Mouse (Mus musculus): ENCODE data around the gene Atp6v1g3. TPM values are rescaled to one million over a fixed set of nuclear protein-coding genes. Genes with fewer than 3 reads are reported as not detected.

The Atp6v1g3 gene
- polyA plus RNA-seq, 1 experiment from 2014 or later = not detected

DNA sequence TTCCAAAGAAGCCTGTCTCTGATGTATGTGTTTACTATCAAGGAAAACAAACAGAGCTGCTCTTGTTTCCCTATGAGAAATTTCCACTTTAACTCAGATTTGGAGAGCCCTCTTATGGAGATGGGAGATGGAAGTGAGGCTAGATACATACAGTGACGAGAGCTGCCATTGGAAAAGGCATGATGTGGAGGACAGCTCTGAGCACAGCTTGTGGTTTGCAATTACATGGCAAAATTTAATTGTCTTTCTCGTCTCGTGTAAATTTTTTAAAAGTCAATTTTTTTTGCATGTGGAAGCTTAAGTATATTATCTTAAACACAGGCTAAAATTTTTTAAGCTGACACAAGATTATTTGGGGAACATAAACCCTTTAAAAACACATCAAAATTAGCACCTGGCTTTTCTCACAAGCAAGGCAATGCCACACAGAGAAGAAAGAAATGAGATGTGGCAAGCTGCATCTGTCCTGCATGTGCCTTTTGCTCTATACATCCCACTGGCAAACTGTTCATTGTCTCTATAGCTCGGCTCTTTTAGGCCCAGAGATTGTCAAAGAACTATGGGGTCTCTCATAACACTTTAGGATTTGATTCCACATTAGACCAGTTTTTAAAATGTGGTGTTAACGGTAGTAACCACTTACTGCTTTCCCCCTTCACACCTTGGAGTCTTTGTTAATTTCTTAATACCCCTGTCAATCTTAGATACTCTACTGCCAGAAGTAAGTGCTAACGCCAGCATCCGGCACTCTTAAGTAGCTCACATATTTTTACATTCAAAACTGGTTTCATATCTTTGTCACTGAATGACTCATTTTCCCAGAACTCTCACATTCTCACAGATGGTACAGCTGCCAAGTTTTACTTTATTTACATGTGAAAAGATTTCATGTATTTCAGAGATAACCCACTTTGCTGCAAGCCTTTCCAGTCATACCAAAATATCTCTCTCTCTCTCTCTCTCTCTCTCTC, 16.2 kb downstream of the Atp6v1g3 start:
- H3K27ac ChIP-seq = no peak overlapping the region
- H3K4me2 ChIP-seq = no peak overlapping the region
- no peak for ATAC-seq (replicated peaks; ENCODE audit: insufficient number of reproducible peaks, insufficient read depth, low FRiP score, low read depth)
- H3K9ac ChIP-seq = no peak overlapping the region
- H3K4me1 ChIP-seq (replicated peaks) = no peaks in the 10 kb centered on the region
- no peak overlapping the region for H3K4me3 ChIP-seq
- H3K9me3 ChIP-seq (replicated peaks) = no peaks in the 10 kb centered on the region
- WGBS = 48% methylated on average over 7 of the region's 7 CpGs
- no peaks in the 10 kb centered on the region for H3K36me3 ChIP-seq
- no peaks in the 10 kb centered on the region for H3K27me3 ChIP-seq

DNA sequence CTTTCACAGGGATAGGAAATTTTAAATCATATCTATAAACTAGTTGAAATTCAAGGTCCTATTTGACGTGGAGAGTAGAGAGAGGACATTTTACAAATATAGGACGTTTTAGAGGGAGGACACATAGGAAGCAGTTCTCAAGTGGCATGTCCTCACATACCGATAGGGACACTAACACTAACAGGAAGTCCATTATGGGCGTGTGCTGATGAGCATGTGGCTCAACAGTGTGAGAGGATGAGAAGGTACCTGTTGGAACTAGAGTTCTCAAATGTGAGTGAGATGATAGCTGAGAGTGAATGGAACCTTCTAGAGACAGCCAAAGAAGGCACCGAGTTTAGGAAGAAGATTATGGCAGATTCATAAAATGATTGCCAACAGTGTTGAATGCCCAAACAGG, 17.9 kb downstream of the Atp6v1g3 start:
- Histone ChIP-seq H3K36me3 (no peaks in the 10 kb centered on the region), H3K27me3 (no peaks in the 10 kb centered on the region), H3K9me3 (replicated peaks) (no peaks in the 10 kb centered on the region), H3K4me2 (no peak overlapping the region), H3K4me1 (replicated peaks) (no peaks in the 10 kb centered on the region), H3K9ac (no peak overlapping the region), H3K4me3 (no peak overlapping the region), H3K27ac (no peak overlapping the region)
- ATAC-seq (replicated peaks; ENCODE audit: insufficient number of reproducible peaks, insufficient read depth, low FRiP score, low read depth) = no peak
- 69% methylated on average over 5 of the region's 5 CpGs for WGBS

DNA sequence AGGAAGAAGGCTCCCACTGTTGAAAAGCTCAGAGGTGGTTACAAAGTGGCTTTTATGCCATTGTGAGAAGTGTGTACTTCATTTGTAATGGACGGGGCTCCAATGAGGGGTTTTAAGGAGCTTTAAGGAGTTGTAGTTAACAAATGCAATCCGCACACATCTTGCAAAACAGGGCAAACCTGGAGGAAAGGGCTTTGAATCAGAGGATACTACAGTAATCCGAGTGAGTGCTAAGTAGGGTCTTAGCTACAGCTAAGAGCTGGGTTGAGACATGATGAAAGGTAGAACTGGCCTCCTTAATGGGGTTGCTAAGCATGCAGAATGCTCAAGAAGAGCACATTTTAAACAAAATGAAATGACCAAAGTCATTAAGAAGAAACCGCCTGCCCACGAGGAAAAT, 20.9 kb downstream of the Atp6v1g3 start:
- H3K27ac ChIP-seq = no peak overlapping the region
- H3K4me2 ChIP-seq = no peak overlapping the region
- H3K27me3 ChIP-seq = no peaks in the 10 kb centered on the region
- no peaks in the 10 kb centered on the region for H3K9me3 ChIP-seq (replicated peaks)
- no peak overlapping the region for H3K9ac ChIP-seq
- H3K4me1 ChIP-seq (replicated peaks) = no peaks in the 10 kb centered on the region
- 82% methylated on average over 5 of the region's 5 CpGs for WGBS
- H3K36me3 ChIP-seq = no peaks in the 10 kb centered on the region
- no peak overlapping the region for H3K4me3 ChIP-seq
- ATAC-seq (replicated peaks; ENCODE audit: insufficient number of reproducible peaks, insufficient read depth, low FRiP score, low read depth) = no peak

DNA sequence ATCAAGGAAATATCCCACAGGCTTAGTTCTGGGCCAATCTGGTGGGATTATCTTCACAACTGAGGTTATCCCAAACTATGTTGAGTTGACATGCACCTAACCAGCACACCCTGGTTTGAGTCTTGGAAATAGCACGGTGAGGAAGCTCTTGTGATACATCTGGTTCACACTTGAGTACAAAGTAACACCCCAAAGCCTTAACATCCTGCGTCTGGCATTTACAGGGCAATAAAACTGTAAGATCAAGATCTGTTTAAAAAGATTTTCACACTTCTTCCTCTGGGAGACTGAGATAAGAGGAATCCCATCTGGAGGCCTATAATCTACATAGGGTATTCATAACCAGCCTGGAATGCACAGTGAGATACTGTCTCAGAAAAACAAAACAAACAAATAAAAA, 24.6 kb downstream of the Atp6v1g3 start:
- Histone ChIP-seq H3K9me3 (replicated peaks) (no peaks in the 10 kb centered on the region), H3K9ac (no peak overlapping the region), H3K27ac (no peak overlapping the region), H3K27me3 (no peaks in the 10 kb centered on the region), H3K4me1 (replicated peaks) (no peaks in the 10 kb centered on the region), H3K4me2 (no peak overlapping the region), H3K36me3 (no peaks in the 10 kb centered on the region), H3K4me3 (no peak overlapping the region)
- 63% methylated on average over 2 of the region's 2 CpGs for WGBS
- no peak for ATAC-seq (replicated peaks; ENCODE audit: insufficient number of reproducible peaks, insufficient read depth, low FRiP score, low read depth)

DNA sequence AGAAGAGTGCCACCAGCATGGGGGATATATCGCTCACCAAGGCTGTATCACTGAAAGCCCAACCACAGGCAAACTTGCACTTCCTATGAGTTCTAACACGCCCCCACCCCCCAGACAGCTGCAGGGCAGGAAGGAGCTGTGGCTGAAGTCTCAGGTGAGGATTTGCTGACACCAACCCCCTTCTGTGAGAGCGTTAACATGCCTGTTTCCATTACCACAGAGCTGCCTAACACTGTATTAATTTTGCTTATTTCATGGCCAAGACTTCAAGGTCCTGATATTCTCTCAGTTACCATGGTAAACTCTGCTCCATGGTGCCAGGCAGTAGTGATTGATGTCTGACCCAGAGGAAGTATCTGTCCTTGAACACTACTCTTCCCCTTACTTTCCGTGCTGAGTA, 26.0 kb downstream of the Atp6v1g3 start:
- no peak overlapping the region for H3K27ac ChIP-seq
- no peaks in the 10 kb centered on the region for H3K36me3 ChIP-seq
- WGBS = 48% methylated on average over 4 of the region's 4 CpGs
- no peak overlapping the region for H3K4me3 ChIP-seq
- H3K27me3 ChIP-seq = no peaks in the 10 kb centered on the region
- H3K9ac ChIP-seq = no peak overlapping the region
- no peaks in the 10 kb centered on the region for H3K9me3 ChIP-seq (replicated peaks)
- H3K4me2 ChIP-seq = no peak overlapping the region
- no peaks in the 10 kb centered on the region for H3K4me1 ChIP-seq (replicated peaks)
- no peak; the same call in 1 of the 2 replicates for ATAC-seq (replicated peaks; ENCODE audit: insufficient number of reproducible peaks, insufficient read depth, low FRiP score, low read depth)

DNA sequence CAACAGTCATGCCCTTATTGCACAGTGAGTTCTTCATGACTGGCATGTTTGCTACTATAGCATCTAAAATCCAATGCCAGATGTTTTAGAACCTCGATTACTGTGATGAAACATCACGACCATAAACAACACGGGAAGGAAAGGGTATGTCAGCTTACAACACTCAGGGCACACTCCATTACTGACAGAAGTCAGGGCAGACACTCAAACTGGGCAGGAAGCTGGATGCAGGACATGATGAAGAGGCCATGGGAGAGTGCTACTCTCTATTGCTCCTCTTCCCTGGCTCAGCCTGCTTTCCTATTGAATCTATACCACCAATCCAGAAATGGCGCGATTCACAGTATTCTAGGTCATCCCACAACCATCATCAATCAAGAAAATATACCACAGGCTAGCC, 28.4 kb downstream of the Atp6v1g3 start:
- Histone ChIP-seq H3K4me3 (no peak overlapping the region), H3K27me3 (no peaks in the 10 kb centered on the region), H3K27ac (no peak overlapping the region), H3K4me2 (no peak overlapping the region), H3K36me3 (no peaks in the 10 kb centered on the region), H3K9ac (no peak overlapping the region), H3K4me1 (replicated peaks) (no peaks in the 10 kb centered on the region), H3K9me3 (replicated peaks) (no peaks in the 10 kb centered on the region)
- ATAC-seq (replicated peaks; ENCODE audit: insufficient number of reproducible peaks, insufficient read depth, low FRiP score, low read depth) = no peak
- WGBS = 74% methylated on average over 5 of the region's 5 CpGs

DNA sequence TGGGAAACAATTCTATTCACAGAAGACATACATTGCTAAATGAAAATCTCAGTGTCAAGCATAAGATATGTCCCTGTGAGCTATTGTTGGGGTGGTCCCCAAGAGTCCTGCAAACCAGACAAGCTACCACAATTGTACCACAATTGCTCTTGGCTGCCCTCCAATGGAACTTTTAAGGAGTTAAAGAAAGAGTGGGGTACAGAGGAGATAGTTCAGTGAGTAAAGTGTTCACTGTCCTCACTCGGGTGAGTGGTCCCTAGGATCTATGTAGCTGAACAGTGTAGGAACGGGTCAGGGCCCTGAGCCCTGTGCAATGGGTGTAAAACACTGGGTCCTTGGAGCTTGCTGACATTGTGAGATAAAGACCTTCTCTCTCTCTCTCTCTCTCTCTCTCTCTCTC, 29.2 kb downstream of the Atp6v1g3 start:
- Histone ChIP-seq H3K4me2 (no peak overlapping the region), H3K4me1 (replicated peaks) (no peaks in the 10 kb centered on the region), H3K9me3 (replicated peaks) (no peaks in the 10 kb centered on the region), H3K9ac (no peak overlapping the region), H3K27ac (no peak overlapping the region), H3K27me3 (no peaks in the 10 kb centered on the region), H3K4me3 (no peak overlapping the region), H3K36me3 (no peaks in the 10 kb centered on the region)
- WGBS = 83% methylated on average over 2 of the region's 2 CpGs
- no peak for ATAC-seq (replicated peaks; ENCODE audit: insufficient number of reproducible peaks, insufficient read depth, low FRiP score, low read depth)

DNA sequence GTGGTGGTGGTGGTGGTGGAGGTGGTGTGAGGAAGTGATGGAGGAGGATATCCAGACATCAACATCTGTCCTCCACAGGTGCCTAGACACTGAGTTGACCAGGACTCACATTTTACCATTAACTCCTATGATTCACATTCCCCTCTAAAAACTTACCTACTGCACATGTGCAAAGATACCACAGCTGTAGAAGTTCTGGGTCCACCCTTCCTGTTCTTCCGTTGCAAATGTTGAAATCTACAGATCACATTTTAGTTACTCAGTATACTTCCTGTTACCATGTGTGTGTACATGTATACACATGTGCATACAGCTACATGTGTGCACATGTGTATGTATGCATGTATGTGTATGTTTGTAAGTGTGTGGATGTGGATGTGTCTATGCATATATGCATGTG, 29.8 kb downstream of the Atp6v1g3 start:
- no peaks in the 10 kb centered on the region for H3K27me3 ChIP-seq
- no peaks in the 10 kb centered on the region for H3K4me1 ChIP-seq (replicated peaks)
- H3K36me3 ChIP-seq = no peaks in the 10 kb centered on the region
- 66% methylated on average over 1 of the region's 1 CpGs for WGBS
- H3K4me2 ChIP-seq = no peak overlapping the region
- H3K9me3 ChIP-seq (replicated peaks) = no peaks in the 10 kb centered on the region
- no peak overlapping the region for H3K27ac ChIP-seq
- ATAC-seq (replicated peaks; ENCODE audit: insufficient number of reproducible peaks, insufficient read depth, low FRiP score, low read depth) = no peak
- no peak overlapping the region for H3K9ac ChIP-seq
- H3K4me3 ChIP-seq = no peak overlapping the region

DNA sequence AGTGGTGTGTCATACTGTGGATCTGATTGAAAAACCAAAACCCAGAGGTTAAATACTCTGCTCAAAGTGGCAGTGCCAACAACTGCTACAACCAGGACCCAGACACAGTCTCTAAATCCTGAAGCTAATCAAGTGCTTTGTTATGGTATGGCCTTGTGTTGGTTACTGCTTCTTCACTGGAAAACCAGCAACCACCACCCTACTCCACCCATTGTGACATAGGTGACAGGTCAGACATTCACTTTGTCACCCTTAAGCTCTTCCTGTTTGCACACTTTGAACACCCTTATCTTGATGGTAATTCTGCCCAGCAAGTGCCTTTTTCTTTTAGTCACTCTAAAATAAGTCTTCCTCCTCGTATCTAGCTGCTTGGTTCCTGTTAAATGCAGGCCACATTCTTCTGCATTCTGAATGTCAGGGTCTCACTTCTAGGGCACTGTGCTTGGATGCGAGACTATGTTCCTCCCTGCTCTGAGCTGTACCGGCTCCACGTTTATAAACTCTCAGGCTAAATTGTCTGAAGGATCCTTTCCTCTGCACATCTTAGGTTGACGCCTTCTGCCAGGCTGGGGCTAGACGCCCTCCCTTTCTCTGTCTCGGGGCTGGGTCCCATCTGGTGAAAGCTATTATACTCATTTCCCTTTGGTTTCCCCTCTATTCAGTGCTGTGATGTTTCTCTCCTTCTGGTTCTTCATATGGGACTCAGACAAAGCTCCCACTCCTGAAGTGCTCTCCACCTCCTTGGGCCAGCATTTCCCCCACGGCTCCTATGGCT, 30.8 kb downstream of the Atp6v1g3 start:
- no peak overlapping the region for H3K4me2 ChIP-seq
- no peak overlapping the region for H3K4me3 ChIP-seq
- no peaks in the 10 kb centered on the region for H3K27me3 ChIP-seq
- H3K36me3 ChIP-seq = no peaks in the 10 kb centered on the region
- H3K9ac ChIP-seq = no peak overlapping the region
- no peak overlapping the region for H3K27ac ChIP-seq
- no peak for ATAC-seq (replicated peaks; ENCODE audit: insufficient number of reproducible peaks, insufficient read depth, low FRiP score, low read depth)
- no peaks in the 10 kb centered on the region for H3K9me3 ChIP-seq (replicated peaks)
- no peaks in the 10 kb centered on the region for H3K4me1 ChIP-seq (replicated peaks)
- 63% methylated on average over 8 of the region's 8 CpGs for WGBS

DNA sequence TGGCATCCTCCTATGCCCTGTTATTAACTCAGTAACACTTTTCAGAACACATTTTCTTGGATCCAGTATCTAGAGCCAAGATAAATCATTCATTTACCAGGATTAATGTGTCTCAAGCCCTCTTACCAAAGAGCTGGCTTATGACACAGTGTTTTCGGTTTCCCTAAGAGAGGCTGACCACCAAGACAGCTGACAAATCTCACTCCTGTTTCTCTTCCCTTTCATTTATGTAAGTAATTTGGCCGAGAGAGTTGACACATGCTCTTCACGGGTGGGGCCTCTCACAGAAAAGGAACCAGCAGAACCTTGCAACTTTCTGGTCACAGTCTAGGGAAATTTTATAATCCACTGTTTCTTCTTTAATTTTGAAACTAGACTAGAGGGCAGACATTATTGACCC, 49.1 kb downstream of the Atp6v1g3 start:
- WGBS = 61% methylated on average over 3 of the region's 3 CpGs
- H3K9ac ChIP-seq = no peak overlapping the region
- no peak overlapping the region for H3K27ac ChIP-seq
- no peak for ATAC-seq (replicated peaks; ENCODE audit: insufficient number of reproducible peaks, insufficient read depth, low FRiP score, low read depth)
- H3K4me2 ChIP-seq = no peak overlapping the region
- no peaks in the 10 kb centered on the region for H3K36me3 ChIP-seq
- no peaks in the 10 kb centered on the region for H3K4me1 ChIP-seq (replicated peaks)
- no peaks in the 10 kb centered on the region for H3K27me3 ChIP-seq
- no peak overlapping the region for H3K4me3 ChIP-seq
- H3K9me3 ChIP-seq (replicated peaks) = no peaks in the 10 kb centered on the region

DNA sequence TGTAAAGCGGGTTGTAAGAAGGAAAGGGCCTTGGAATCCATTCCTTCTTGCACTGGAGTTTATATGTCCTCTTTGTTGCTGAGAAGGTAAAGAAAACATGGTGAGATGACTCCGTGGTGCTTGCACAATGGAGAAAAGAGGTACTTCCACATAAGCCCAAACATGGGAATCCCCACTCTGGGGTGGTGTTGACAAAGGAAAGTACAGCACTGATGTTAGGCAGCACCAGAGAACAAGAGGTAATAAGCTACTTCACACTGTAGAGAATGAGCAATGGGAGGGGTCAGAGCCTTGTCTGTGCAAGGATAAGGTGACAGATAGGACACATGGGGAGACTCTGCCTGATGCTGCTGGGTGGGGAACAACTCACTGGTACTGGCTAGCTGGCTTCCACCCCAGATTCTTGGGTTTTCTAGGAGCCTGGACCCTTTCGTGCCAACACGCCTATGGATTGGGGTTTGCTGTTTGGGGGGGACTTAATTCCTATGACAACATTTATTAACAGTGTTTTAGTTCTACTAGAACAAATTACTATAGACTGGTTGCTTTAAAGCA, 49.6 kb downstream of the Atp6v1g3 start:
- no peak overlapping the region for H3K9ac ChIP-seq
- no peak overlapping the region for H3K4me2 ChIP-seq

More for the DNA sequence above, 49.6 kb downstream of the Atp6v1g3 start:
- Histone ChIP-seq H3K4me3 (no peak overlapping the region), H3K27me3 (no peaks in the 10 kb centered on the region), H3K4me1 (replicated peaks) (no peaks in the 10 kb centered on the region), H3K27ac (no peak overlapping the region), H3K9me3 (replicated peaks) (no peaks in the 10 kb centered on the region), H3K36me3 (no peaks in the 10 kb centered on the region)
- no peak for ATAC-seq (replicated peaks; ENCODE audit: insufficient number of reproducible peaks, insufficient read depth, low FRiP score, low read depth)
- 76% methylated on average over 4 of the region's 4 CpGs for WGBS
